Mouse (Mus musculus): ENCODE data around the gene Gbp5.
"Not testable (repeated sequence)": the region's sequence is repeated elsewhere in the genome, so short reads cannot be mapped to it uniquely, and the experiment has no call there.

Gene Gbp5

DNA sequence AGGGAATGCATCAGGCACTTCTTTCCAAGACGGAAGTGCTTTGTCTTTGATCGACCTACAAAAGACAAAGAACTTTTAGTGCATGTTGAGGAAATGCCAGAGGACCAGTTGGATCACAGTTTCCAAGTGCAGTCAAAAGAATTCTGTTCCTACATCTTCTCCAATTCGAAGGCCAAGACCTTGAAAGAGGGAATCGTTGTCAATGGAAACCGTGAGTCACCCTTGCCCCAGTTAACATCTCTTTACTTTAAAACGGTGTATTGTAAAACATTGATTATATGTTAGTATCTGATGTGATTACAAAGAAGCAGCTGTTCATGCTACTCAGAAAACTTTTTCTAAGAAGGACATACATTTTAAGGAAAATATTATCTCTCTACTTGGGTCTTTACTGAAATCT, 47.6 kb downstream of the Gbp5 start:
- no peak for DNase-seq (ENCODE audit: low spot score in 2 of 2)

DNA sequence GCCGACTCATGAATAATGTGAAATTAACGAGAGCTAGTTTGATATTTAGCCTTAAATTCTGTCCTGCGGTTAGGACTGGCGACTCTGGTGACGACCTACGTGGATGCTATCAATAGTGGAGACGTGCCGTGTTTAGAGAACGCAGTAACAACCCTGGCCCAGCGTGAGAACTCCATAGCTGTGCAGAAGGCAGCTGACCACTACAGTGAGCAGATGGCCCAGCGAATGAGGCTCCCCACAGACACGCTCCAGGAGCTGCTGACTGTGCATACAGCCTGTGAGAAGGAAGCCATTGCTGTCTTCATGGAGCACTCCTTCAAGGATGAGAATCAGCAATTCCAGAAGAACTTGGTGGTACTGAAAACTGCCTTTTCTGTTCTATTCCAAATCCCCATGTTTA, 49.0 kb downstream of the Gbp5 start:
- not testable (repeated sequence) for DNase-seq (ENCODE audit: low spot score in 2 of 2)

DNA sequence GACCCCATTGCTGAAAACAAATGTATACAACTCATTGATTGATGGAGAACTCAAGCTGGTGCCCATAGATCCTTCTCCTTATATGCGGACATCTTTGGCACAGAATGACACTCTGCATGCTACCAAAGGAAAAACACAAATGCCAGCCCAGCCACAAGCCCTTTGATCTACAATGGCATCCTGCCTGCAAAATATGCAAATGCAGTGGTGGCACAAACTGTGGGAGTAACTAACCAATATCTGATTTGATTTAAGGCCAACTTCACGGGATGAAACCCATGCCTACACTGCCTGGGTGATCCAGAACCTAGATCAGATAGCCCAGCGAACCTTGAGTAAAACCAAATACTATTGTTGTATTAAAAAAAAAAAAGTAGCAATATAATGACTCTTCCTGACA, 52.9 kb downstream of the Gbp5 start:
- no peak for DNase-seq (ENCODE audit: low spot score in 2 of 2)

DNA sequence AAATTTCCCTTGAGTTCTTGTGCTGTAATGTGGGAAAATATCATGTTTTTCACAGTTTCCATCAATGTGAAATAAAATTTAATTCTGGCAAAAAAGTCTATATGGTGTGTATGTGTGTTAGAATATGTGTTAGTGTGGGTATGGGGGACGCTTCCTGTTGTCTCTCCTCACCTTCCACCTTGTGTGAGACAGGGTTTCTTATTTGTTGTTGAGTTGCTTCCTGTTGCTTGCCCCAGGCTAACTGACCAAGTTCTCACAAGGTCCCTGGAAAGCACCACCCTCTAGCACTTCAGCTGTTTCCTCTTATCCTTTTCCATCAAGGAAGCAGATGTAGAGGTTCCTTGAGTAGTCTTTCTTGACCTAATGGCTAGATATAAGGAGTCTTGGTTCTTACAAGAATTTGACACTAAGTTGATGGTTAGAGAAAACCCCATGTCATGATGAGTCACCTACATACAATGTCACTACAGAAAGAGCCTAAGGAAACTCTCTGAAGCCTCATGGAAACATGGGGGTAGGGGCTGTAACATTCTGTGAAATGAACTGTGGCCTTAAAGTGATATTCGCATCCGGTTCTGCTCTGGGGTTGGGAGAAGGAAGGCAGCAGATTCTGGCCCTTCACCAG, 56.4 kb downstream of the Gbp5 start:
- no peak for DNase-seq (ENCODE audit: low spot score in 2 of 2)

DNA sequence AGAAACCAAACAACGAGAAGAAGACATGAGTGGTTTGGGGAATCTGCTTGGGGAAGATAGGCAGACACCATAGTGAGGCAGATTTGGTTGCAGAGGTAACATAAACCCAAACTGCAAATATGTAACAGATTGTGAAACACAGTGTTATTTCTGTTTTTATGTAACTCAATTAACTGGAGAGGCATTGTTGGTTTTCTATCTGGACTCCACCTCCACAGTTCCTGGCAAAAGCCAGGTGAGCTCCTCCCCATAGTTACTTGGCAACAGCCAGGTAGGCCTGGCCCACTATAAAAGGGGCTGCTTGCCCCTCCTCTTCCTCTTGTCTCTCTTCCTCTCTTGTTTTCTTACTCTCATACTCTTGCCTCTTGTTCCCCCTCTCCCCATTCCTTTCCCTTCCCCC, 60.8 kb downstream of the Gbp5 start:
- DNase-seq (ENCODE audit: low spot score in 2 of 2), result no peak

DNA sequence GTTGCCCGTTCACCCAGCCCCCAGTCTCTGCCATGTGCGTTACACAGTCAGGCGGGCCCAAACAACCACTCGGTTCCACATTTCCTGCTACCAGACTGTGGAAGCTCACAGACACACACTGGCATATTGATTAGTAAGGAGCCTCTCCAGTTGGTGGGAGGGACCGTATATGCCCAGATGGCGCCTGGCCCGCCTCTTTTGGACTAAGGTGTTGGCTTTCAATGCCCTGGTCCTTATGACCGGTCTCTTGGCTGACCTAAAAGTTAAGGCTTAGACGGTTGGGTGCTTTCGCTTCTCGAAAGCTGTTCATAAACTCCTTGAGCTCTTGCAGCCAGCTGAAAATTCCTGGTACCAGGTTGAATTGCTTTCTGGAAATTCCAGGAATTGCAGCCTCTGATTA, 61.8 kb downstream of the Gbp5 start:
- no peak for DNase-seq (ENCODE audit: low spot score in 2 of 2)

DNA sequence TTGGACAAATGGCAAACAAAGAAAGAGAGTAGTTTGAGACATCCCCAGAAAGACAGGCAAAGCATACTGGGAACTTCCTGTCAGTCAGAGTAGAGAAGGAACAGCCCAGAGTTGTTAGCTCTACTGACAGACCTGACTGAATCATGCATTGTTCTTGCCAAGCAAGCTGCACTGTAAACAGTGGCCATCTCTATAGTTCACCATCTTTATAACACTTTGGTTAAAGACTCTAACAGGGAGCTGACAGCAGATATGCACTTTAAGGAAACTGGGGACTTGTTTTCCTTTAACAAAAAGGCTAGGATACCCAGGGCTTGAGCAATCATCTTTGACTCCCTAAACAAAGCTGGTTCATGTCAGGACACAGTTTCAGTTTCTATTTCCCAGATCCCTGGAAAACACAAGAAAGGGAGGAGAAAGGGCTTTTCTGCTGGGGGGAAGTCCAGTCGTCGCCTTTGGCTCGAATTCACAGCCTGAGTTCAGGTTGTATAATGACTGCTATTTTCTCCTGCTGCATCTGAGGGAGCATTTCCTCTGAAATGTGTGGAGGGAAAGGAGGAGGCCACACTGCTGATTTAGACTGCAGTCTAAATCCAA, 66.0 kb downstream of the Gbp5 start, which contains the start of gene Gbp3:
TSS of gene Gbp3 (plus strand) at position 395 of the 597 bp plus-strand sequence.
- DNase-seq (ENCODE audit: low spot score in 2 of 2), result no peak

DNA sequence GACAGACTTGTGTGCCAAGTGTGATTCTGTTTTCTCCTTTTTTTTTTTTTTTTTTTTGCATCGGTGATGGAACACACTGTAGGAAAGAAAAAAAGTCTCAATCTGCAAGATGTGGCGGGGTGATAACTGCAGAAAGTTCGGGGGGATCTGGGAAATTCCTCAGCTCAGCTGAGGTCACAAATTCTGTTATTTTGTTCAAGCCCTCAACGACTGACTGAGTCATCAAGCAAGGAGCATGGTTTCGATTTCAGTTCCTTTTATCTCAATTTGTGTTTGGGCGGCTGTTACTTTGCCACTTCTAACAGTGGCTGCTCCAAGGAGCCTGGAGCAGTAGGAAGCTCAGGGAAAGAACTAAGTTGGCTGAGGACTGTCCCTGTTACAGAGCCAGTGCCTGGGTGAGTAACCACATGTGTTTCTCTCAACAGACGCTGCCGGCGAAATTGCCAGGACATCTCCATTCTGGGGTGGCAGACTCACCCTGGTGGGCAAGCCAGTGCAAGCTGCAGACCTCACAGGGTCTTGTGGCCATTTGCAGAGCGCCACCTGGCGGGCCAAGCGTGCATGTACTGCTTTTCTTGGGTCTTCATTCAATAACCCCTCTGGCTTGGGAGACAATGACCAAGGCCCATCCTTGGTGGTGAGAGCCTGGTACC, 66.6 kb downstream of the Gbp5 start:
- peak; percentile 77 to 85 for DNase-seq (ENCODE audit: low spot score in 2 of 2)

DNA sequence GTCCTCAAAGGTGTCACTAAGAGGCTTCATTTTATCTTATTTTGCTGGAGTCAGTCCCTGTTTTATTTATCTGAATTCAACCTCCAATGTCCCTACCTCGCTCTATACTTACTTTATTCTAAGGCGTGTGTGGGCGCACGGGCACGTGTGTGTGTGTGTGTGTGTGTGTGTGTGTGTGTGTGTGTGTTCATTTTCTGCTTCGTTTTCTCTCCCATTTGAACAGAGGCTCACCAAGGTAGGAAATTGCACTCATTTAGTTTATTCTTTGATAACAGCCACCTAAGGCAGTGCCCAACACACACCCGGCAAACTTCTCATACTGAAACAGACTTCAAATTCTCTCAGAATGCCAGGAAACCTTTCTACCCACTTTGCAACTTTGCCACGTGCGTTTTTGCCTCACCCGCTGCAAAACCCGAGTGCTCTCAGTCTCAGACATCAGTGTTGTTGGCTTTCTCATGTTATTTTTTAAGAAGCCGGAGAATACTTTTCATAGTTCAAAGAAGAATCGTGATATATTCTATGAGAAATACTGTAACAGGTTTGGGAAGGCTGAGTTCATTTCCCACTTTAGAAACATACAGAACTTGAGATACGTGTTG, 67.4 kb downstream of the Gbp5 start:
- no peak for DNase-seq (ENCODE audit: low spot score in 2 of 2)

DNA sequence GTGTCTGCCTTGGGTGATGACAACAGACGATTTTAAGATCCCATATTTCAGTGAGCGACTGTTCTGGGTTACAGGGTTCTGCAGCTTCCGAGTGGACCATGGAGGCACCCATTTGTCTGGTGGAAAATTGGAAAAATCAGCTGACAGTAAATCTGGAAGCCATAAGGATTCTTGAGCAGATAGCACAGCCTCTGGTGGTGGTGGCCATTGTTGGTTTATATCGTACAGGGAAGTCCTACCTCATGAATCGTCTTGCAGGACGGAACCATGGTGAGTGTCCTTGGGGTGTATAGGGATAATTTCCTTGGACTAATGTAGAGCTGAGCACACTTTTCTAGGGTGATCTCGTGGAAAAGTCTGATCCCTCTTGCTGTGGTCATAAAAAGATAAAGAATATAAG, 67.9 kb downstream of the Gbp5 start:
- DNase-seq (ENCODE audit: low spot score in 2 of 2), result no peak

DNA sequence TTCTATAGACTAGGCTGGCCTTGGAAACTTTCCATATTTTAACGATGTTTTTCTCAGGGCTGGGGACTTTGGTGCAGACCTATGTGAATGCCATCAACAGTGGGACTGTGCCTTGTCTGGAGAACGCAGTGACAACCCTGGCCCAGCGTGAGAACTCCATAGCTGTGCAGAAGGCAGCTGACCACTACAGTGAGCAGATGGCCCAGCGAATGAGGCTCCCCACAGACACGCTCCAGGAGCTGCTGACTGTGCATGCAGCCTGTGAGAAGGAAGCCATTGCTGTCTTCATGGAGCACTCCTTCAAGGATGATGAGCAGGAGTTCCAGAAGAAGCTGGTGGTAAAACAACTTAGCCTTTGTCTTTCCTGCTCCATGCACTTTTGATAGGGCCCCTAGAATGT, 73.7 kb downstream of the Gbp5 start:
- DNase-seq (ENCODE audit: low spot score in 2 of 2), result not testable (repeated sequence)

DNA sequence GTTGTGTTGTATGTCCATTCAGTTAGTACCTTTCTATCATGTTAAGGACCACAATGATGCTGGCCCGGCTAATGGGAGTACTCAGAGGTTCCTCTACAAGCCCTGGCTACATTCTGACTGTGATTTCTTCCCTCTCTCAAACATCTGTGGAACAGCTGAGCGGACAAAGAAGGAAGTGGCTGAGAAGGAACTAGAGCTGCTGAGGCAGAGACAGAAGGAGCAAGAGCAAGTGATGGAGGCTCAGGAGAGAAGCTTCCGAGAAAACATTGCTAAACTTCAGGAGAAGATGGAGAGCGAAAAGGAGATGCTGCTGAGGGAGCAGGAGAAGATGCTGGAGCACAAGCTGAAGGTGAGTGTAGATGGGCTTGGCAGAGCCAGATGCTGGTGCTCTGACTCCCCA, 77.0 kb downstream of the Gbp5 start:
- DNase-seq (ENCODE audit: low spot score in 2 of 2), result no peak
